In the genomic region with DNA sequence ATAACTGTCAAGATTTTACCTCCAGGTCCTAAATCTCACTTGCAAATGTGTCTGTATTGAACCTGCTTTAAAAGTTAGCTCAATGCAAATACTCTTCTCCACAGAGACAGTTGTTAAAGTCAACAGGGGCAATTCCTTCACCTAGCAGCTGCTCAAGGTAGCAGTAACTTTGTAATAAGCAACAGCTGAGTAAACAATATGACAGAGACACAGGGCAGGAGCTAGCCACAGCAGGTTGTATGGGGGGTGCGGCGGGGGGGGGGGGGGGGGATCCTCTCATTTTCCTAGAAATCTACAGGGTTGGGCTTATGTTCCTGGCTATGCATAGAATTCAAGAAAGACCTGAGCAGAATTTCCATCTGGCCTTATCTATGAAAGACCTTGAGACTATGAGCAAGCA, we compare ENCODE assay signal across 24 mouse cellular contexts.
DNase-seq lines count a peak whose midpoint lies in the region; ATAC-seq and TF ChIP-seq lines count a peak whose summit lies in the region.
"Had no signal": no experiment of that assay in that cellular context is flagged by ENCODE, and none has a peak within 500 bp of the region (broad histone marks: within the 10 kb centered on the region; RNA-seq: fewer than 3 reads in every experiment).

No protein-coding gene starts in this region.

- ATAC-seq in intestine, embryonic 16.5 days, result peak; percentile 66
- no peak for ATAC-seq in hindbrain, embryonic 11.5 days (ENCODE audit: low FRiP score)
- ATAC-seq: CD4-positive, CD25-positive, alpha-beta regulatory T cell, adult 4 months; forebrain, embryonic 15.5 days had no signal

- TF ChIP-seq CTCF in layer of hippocampus, adult 2 months (conservative IDR thresholded peaks at IDR 0.05), result no peak
- TF ChIP-seq CTCF in lung, adult 2 months (IDR thresholded peaks at IDR 0.05; ENCODE audit: insufficient read depth, low read length), result no peak

- H3K4me2 ChIP-seq in intestine, embryonic 16.5 days (ENCODE audit: low read depth, low read length), result no peak overlapping the region
- no peak overlapping the region for H3K4me2 ChIP-seq in hindbrain, embryonic 11.5 days (replicated peaks; ENCODE audit: low read depth, low read length)
- H3K4me2 ChIP-seq: embryonic facial prominence, embryonic 13.5 days; forebrain, embryonic 12.5 days; forebrain, embryonic 15.5 days; heart, embryonic 11.5 days; hindbrain, embryonic 12.5 days; hindbrain, embryonic 15.5 days had no signal

- H3K4me3 ChIP-seq in layer of hippocampus, adult 2 months, result no peak overlapping the region
- H3K4me3 ChIP-seq in intestine, embryonic 16.5 days (ENCODE audit: low read length), result no peak overlapping the region
- no peak overlapping the region for H3K4me3 ChIP-seq in lung, adult 2 months (replicated peaks; ENCODE audit: extremely low read depth, low read depth, low read length)
- no peak overlapping the region for H3K4me3 ChIP-seq in hindbrain, embryonic 11.5 days (ENCODE audit: low read depth, low read length)
- H3K4me3 ChIP-seq: embryonic facial prominence, embryonic 10.5 days; embryonic facial prominence, embryonic 13.5 days; erythroblast, embryonic 14.5 days; forebrain, embryonic 12.5 days; forebrain, embryonic 15.5 days; hindbrain, embryonic 12.5 days; hindbrain, embryonic 15.5 days had no signal

- no peak overlapping the region for H3K9ac ChIP-seq in intestine, embryonic 16.5 days (ENCODE audit: low read depth, low read length)
- no peak overlapping the region for H3K9ac ChIP-seq in hindbrain, embryonic 11.5 days (ENCODE audit: low read depth, low read length)
- H3K9ac ChIP-seq: embryonic facial prominence, embryonic 13.5 days; forebrain, embryonic 12.5 days; forebrain, embryonic 15.5 days; hindbrain, embryonic 12.5 days; hindbrain, embryonic 15.5 days had no signal

- peak overlapping the region; percentile 14; the same call in 1 of the 2 replicates for H3K27ac ChIP-seq in layer of hippocampus, adult 2 months
- H3K27ac ChIP-seq in intestine, embryonic 16.5 days (ENCODE audit: low read length), result no peak overlapping the region
- no peak overlapping the region for H3K27ac ChIP-seq in hindbrain, embryonic 11.5 days (ENCODE audit: low read depth, low read length)
- H3K27ac ChIP-seq: embryonic facial prominence, embryonic 10.5 days; embryonic facial prominence, embryonic 13.5 days; forebrain, embryonic 12.5 days; forebrain, embryonic 15.5 days; hindbrain, embryonic 12.5 days; hindbrain, embryonic 15.5 days had no signal

- no peaks in the 10 kb centered on the region for H3K36me3 ChIP-seq in intestine, embryonic 16.5 days (ENCODE audit: control insufficient read depth, insufficient read depth, low read length)
- no peaks in the 10 kb centered on the region for H3K36me3 ChIP-seq in hindbrain, embryonic 11.5 days (ENCODE audit: control insufficient read depth, insufficient read depth, low read length)
- H3K36me3 ChIP-seq: embryonic facial prominence, embryonic 10.5 days; embryonic facial prominence, embryonic 13.5 days; forebrain, embryonic 12.5 days; forebrain, embryonic 15.5 days; hindbrain, embryonic 12.5 days had no signal

- no peaks in the 10 kb centered on the region for H3K9me3 ChIP-seq in intestine, embryonic 16.5 days (ENCODE audit: control insufficient read depth, low read length)
- H3K9me3 ChIP-seq in hindbrain, embryonic 11.5 days (ENCODE audit: control insufficient read depth, low read length), result no peaks in the 10 kb centered on the region
- H3K9me3 ChIP-seq: embryonic facial prominence, embryonic 10.5 days; embryonic facial prominence, embryonic 13.5 days; forebrain, embryonic 12.5 days; forebrain, embryonic 15.5 days; hindbrain, embryonic 12.5 days; hindbrain, embryonic 15.5 days had no signal

- WGBS in intestine, embryonic 16.5 days, result 75% methylated on average over 2 of the region's 2 CpGs
- 79% methylated on average over 2 of the region's 2 CpGs for WGBS in lung, adult 2 months
- WGBS in hindbrain, embryonic 11.5 days, result 71% methylated on average over 1 of the region's 2 CpGs

- no peak for TF ChIP-seq POLR2A in lung, adult 2 months (IDR thresholded peaks at IDR 0.05; ENCODE audit: borderline replicate concordance, extremely low read depth, low read depth, low read length)

- DNase-seq in layer of hippocampus, adult 2 months (ENCODE audit: low spot score in 2 of 2), result no peak
- DNase-seq in layer of hippocampus, postnatal 10 days (ENCODE audit: low spot score in 2 of 2), result no peak
- peak; percentile 7 for DNase-seq in yolk sac, embryonic 10.5 days (ENCODE audit: low spot score)
- DNase-seq in lung, adult 2 months, result no peak
- no peak for DNase-seq in hindbrain, embryonic 11.5 days (ENCODE audit: low spot score)
- DNase-seq: adrenal gland, adult 2 months; adrenal gland, postnatal 14 days; cerebellum, adult 11 months; cerebellum, adult 2 months; cerebellum, adult 9-11 months; cerebellum, postnatal 25 days; gastrocnemius, postnatal 25 days; heart, postnatal 10 days; heart, postnatal 4 days had no signal

- no peaks in the 10 kb centered on the region for H3K27me3 ChIP-seq in intestine, embryonic 16.5 days (replicated peaks; ENCODE audit: control insufficient read depth, insufficient read depth, low read length)
- no peaks in the 10 kb centered on the region for H3K27me3 ChIP-seq in hindbrain, embryonic 11.5 days (ENCODE audit: control insufficient read depth, insufficient read depth, low read length)
- H3K27me3 ChIP-seq: embryonic facial prominence, embryonic 13.5 days; forebrain, embryonic 12.5 days; forebrain, embryonic 15.5 days; hindbrain, embryonic 12.5 days; hindbrain, embryonic 15.5 days had no signal

- H3K4me1 ChIP-seq in intestine, embryonic 16.5 days (ENCODE audit: control insufficient read depth, insufficient read depth, low read length), result no peaks in the 10 kb centered on the region
- H3K4me1 ChIP-seq in lung, adult 2 months (ENCODE audit: control insufficient read depth, insufficient read depth, low read length), result no peaks in the 10 kb centered on the region
- no peaks in the 10 kb centered on the region for H3K4me1 ChIP-seq in hindbrain, embryonic 11.5 days (replicated peaks; ENCODE audit: control insufficient read depth, insufficient read depth, low read length)
- H3K4me1 ChIP-seq: embryonic facial prominence, embryonic 13.5 days; forebrain, embryonic 12.5 days; forebrain, embryonic 15.5 days; hindbrain, embryonic 12.5 days; hindbrain, embryonic 15.5 days had no signal
